Mouse (Mus musculus) lung, embryonic 14.5 days (tissue): ENCODE measurements at regions not wholly inside any gene's neighbourhood (a gene's known extent, or its start where the extent isn't known, plus 50 kb on each side); places are given as distances from the start of the nearest gene placed in this dataset.

ENCODE experiments used
- ATAC-seq: fragments of 200-750 bp; cut with Nextera tagmentation; 2 replicates; pipeline ENCODE4 v1.8.0; 2017; ENCODE audit warnings: mild to moderate bottlenecking, moderate TSS enrichment, moderate library complexity; ENCODE audit not compliant: insufficient read depth
- DNase-seq: peaks from one replicate; pipeline ENCODE4 v3.0.0-alpha.2; 2015
- H3K27ac ChIP-seq: fragments of 300-500 bp; sonication (generic); 2 replicates; pipeline ENCODE4 v1.5.1; 2014; ENCODE audit warnings: low read depth, mild to moderate bottlenecking, moderate library complexity
- H3K27me3 ChIP-seq: fragments of 300-500 bp; sonication (generic); 2 replicates; pipeline ENCODE4 v1.6.1; 2014; ENCODE audit warnings: low read length, control low read depth; ENCODE audit not compliant: insufficient read depth
- H3K36me3 ChIP-seq: fragments of 300-500 bp; sonication (generic); 2 replicates; pipeline ENCODE4 v1.6.1; 2014; ENCODE audit warnings: control low read depth; ENCODE audit not compliant: insufficient read depth
- H3K4me1 ChIP-seq: fragments of 300-500 bp; sonication (generic); 2 replicates; pipeline ENCODE4 v1.6.1; 2014; ENCODE audit warnings: antibody characterized with exemption, control low read depth; ENCODE audit not compliant: insufficient read depth
- H3K4me2 ChIP-seq: fragments of 300-500 bp; sonication (generic); 2 replicates; pipeline ENCODE4 v1.6.1; 2014; ENCODE audit warnings: mild to moderate bottlenecking
- H3K4me3 ChIP-seq: fragments of 300-500 bp; sonication (generic); 2 replicates; pipeline ENCODE4 v1.5.1; 2014; ENCODE audit warnings: low read depth, low read length
- H3K9ac ChIP-seq: fragments of 300-500 bp; sonication (generic); 2 replicates; pipeline ENCODE4 v1.6.1; 2014
- H3K9me3 ChIP-seq: fragments of 300-500 bp; sonication (generic); 2 replicates; pipeline ENCODE4 v1.6.1; 2016; ENCODE audit warnings: low read depth, low read length, control low read depth
- CTCF ChIP-seq: IDR thresholded peaks from 2 replicates; pipeline ENCODE4 v1.5.1; 2016; ENCODE audit warnings: antibody characterized with exemption, low read depth
- WGBS: fragments of 180-500 bp; shearing (Covaris S2); extraction: QIAGEN DNeasy Blood & Tissue Kit; methylation state at CpG from one replicate; pipeline ENCODE4 v1.1.7; 2014; 5-methylcytosine and 5-hydroxymethylcytosine counted together

DNA sequence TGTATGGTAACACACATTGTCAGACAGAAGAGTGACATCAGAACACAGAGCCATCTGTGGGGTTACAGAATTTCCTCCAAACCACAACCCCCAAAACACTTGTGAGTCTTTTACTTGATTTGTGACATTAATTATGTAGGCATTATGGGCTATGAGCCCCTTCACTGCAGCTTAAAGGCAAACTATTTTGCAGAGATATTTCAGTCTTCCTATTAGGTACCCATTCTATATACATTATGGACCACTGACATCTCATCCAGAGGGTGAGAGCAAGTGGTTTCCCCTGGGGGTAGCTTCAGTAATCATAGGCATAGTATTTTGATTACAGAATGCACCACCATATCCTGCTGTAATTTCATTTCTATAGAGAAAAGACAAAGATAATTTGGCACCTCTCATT, 124.6 kb downstream of the Fam76b start:
- DNase-seq (no peak), ATAC-seq (no peak)
- H3K27ac ChIP-seq: no peak overlapping the region
- H3K36me3 ChIP-seq: no peaks in the 10 kb centered on the region
- H3K4me2 ChIP-seq: no peak overlapping the region
- TF ChIP-seq CTCF: no peak
- H3K4me3 ChIP-seq: no peak overlapping the region
- H3K4me1 ChIP-seq: no peaks in the 10 kb centered on the region
- no peak overlapping the region for H3K9ac ChIP-seq
- H3K27me3 ChIP-seq: no peaks in the 10 kb centered on the region
- no peaks in the 10 kb centered on the region for H3K9me3 ChIP-seq

DNA sequence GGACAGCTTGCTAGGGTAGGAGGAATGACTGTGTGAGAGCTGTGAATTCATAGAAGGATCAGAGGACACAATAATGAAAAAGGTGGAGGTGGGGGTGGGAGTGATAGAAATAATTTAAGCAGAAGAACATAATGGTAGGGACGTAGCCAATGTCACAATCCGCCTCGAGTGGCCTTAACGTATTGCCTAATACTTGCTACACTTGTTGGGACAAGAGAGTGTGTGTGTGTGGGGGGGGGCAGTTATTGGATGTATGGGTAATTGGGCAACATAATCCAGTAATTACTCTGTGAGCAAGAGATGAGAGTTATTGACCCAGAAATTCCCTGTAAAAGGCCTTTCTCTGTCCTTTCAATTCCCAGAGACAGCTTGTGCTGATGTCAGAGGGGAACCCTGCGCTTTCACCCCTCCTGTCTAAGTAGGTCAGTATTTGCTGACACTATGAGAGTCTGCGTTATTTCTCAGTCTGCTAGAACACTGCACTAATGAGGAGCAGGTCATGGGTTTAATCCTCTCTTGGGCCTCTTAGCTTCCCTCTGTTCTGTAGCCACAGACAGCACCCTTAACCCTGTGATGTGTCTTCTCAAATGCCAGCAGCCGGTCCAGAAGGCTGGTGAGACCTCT, 135.7 kb downstream of the Fam76b start:
- DNase-seq: no peak
- Histone ChIP-seq H3K27ac (no peak overlapping the region), H3K9ac (no peak overlapping the region), H3K27me3 (no peaks in the 10 kb centered on the region), H3K36me3 (no peaks in the 10 kb centered on the region), H3K9me3 (no peaks in the 10 kb centered on the region), H3K4me1 (no peaks in the 10 kb centered on the region), H3K4me2 (no peak overlapping the region), H3K4me3 (no peak overlapping the region)
- no peak for ATAC-seq
- no peak for TF ChIP-seq CTCF
- 73% methylated on average over 7 of the region's 7 CpGs for WGBS

DNA sequence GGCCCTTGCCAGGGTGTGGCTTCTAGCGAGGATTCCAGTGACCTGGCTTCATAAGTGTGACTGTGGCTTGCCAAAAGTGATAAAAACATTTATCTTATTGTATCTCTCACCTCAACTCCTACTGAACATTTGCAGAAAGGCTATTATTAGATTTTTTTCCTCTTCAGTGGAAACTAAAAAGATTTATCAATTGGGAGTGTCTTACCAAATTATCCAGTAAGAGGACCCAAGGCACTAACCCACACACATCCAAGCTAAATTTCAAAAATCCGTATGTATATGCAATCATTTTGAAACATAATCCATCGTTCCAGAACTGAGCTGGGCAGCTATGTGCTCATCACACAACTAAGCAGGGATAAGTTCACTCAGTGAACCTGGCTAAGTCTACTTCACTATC, 136.3 kb downstream of the Fam76b start:
- Histone ChIP-seq H3K27me3 (no peaks in the 10 kb centered on the region), H3K36me3 (no peaks in the 10 kb centered on the region), H3K9ac (no peak overlapping the region), H3K4me2 (no peak overlapping the region), H3K9me3 (no peaks in the 10 kb centered on the region), H3K27ac (no peak overlapping the region), H3K4me1 (no peaks in the 10 kb centered on the region), H3K4me3 (no peak overlapping the region)
- TF ChIP-seq CTCF: no peak
- 64% methylated on average over 3 of the region's 3 CpGs for WGBS
- DNase-seq: no peak
- ATAC-seq: no peak

DNA sequence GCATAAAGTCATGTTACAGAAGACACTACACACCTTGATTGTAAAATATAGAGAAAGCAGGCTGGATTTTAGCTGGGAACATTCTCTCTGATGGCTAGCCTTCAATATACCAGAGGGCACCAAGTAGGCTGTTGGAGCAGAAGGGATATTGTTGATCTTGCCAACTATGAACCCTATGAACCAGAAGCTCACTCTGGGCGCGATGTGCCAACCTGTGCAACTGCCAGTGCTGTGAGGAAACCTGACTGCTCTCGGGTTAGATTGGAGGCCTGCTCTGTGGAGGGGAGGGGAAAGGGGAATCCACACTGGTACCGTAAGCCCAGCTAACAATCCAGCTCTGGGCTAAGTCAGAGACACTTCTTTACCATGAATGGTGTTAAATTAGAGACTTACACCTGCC, 136.7 kb downstream of the Fam76b start:
- H3K27me3 ChIP-seq: no peaks in the 10 kb centered on the region
- H3K4me1 ChIP-seq: no peaks in the 10 kb centered on the region
- no peak for ATAC-seq
- no peak for TF ChIP-seq CTCF
- no peak for DNase-seq
- H3K4me3 ChIP-seq: no peak overlapping the region
- H3K9ac ChIP-seq: no peak overlapping the region
- no peaks in the 10 kb centered on the region for H3K36me3 ChIP-seq
- 87% methylated on average over 4 of the region's 4 CpGs for WGBS
- H3K27ac ChIP-seq: no peak overlapping the region
- no peak overlapping the region for H3K4me2 ChIP-seq
- no peaks in the 10 kb centered on the region for H3K9me3 ChIP-seq

DNA sequence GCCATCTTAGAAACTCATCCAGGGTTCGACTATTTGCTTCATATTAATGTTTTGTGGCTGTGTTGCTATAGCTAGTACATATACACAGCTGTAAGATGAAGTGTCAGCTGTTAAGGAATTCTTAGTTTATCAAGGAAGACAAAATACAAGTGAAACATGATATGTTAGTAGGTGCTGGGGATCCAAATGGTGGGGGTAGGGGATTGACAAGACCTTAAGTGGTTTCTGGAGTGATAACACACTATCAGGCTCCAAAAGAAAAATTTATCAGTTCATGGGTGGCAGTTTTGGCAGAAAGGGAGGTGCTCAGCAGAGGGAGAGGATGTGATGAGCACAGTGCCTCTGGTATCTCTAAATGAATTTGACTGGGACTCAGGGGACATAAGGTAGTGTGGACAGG, 138.7 kb downstream of the Fam76b start:
- Histone ChIP-seq H3K9me3 (no peaks in the 10 kb centered on the region), H3K27ac (no peak overlapping the region), H3K36me3 (no peaks in the 10 kb centered on the region), H3K9ac (no peak overlapping the region), H3K4me2 (no peak overlapping the region), H3K4me3 (no peak overlapping the region), H3K27me3 (no peaks in the 10 kb centered on the region), H3K4me1 (no peaks in the 10 kb centered on the region)
- ATAC-seq (no peak), DNase-seq (no peak)
- no peak for TF ChIP-seq CTCF
- 56% methylated on average over 1 of the region's 1 CpGs for WGBS

DNA sequence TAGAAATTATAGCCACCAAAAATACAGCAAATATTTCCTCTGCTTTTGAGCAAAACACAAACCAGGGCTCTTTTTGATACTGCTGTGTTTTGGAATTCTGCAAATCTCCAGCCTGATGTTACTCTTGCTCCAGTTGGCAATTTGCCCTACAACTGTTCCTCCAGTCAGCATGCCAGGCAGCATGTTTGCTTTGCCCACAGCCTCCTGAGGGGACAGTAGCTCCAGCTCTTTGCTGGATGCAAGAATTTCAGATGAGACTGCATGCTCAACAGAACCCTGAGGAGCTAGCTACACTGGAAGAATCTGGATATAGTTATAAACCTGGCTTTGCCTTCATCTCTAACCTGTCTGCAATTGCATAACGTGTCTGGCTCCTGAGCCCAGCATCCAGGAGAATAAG, 141.7 kb downstream of the Fam76b start:
- Histone ChIP-seq H3K4me3 (no peak overlapping the region), H3K9ac (no peak overlapping the region), H3K4me2 (no peak overlapping the region), H3K36me3 (no peaks in the 10 kb centered on the region), H3K9me3 (no peaks in the 10 kb centered on the region), H3K27me3 (no peaks in the 10 kb centered on the region), H3K27ac (no peak overlapping the region), H3K4me1 (no peaks in the 10 kb centered on the region)
- DNase-seq (peak; percentile 65), ATAC-seq (no peak)
- WGBS: 71% methylated on average over 1 of the region's 1 CpGs
- TF ChIP-seq CTCF: no peak

DNA sequence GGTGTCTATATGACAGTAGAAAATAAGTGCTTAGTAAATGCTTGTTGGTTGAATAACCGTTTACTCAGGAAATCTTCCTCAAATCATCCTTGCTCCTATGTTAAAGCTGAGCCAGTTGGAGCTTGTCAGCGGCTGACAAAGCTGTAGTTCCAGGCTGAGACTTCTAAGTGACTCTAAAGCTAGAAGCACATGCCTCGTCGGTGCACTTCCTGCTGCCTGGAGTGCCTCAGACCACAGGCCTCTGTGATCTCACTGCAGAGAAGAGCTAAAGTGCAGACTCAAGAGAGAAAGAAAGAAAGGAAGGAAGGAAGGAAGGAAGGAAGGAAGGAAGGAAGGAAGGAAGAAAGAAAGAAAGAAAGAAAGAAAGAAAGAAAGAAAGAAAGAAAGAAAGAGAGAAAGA, 146.1 kb downstream of the Fam76b start:
- Histone ChIP-seq H3K27ac (no peak overlapping the region), H3K27me3 (no peaks in the 10 kb centered on the region), H3K4me1 (no peaks in the 10 kb centered on the region), H3K36me3 (no peaks in the 10 kb centered on the region), H3K4me3 (no peak overlapping the region), H3K4me2 (no peak overlapping the region), H3K9ac (no peak overlapping the region), H3K9me3 (no peaks in the 10 kb centered on the region)
- DNase-seq (no peak), ATAC-seq (no peak)
- WGBS: 37% methylated on average over 4 of the region's 4 CpGs
- TF ChIP-seq CTCF: no peak

DNA sequence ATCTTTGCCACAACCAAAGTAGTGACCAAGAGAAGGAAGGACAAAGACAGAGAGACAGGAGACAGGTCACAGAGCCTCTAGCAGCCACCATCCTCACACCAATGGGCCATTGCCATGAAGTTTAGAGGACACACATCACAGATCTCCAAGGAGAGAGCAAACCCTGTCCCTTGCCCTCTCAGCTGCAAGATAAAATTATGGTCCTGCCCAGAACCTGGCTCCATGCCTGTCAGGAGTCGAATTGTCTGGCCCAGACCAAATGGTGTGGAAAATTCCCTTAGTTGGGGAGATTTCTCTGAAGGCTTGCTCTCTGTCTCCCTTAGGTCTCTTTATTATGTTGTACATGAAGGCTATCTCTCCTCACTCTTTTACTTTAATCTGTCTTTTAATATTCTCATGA, 147.4 kb downstream of the Fam76b start:
- Histone ChIP-seq H3K9ac (no peak overlapping the region), H3K27me3 (no peaks in the 10 kb centered on the region), H3K27ac (no peak overlapping the region), H3K9me3 (no peaks in the 10 kb centered on the region), H3K36me3 (no peaks in the 10 kb centered on the region), H3K4me1 (no peaks in the 10 kb centered on the region), H3K4me2 (no peak overlapping the region), H3K4me3 (no peak overlapping the region)
- ATAC-seq (no peak), DNase-seq (no peak)
- TF ChIP-seq CTCF: no peak
- WGBS: 44% methylated on average over 1 of the region's 1 CpGs
